Mouse (Mus musculus): ENCODE data around the gene Wipf3.

The Wipf3 gene

GRCm38 (mm10) chr6:54537053-54537452 lies 107.7 kb downstream of the Wipf3 start:
- DNase-seq: no peak

- DNase-seq: no peak
Measured at GRCm38 (mm10) chr6:54538773-54539173, 109.4 kb downstream of the Wipf3 start.

GRCm38 (mm10) chr6:54539396-54539795 lies 110.0 kb downstream of the Wipf3 start:
- DNase-seq: no peak

GRCm38 (mm10) chr6:54540252-54540887 lies 111.0 kb downstream of the Wipf3 start:
- no peak for DNase-seq

DNA sequence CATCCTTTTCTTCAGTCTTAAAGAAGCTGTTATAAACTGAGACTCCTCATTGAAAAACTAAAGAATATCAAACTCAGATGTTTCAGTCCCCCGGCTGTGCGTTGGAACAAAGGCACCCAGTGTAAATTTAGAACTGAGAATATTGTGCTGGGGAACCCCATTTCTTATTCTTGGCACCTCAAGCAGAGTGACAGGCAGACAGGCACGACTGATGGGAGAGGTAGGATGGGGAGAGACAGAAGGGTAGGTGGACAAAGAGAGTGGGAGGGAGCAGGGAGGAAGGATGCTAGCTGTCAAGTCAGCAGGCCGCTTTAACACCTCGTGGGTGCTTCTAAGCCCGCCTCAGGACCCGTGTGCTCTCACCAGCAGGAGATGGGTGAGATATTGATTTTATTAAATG lies 113.4 kb downstream of the Wipf3 start:
- DNase-seq: no peak

- DNase-seq: no peak
Measured at GRCm38 (mm10) chr6:54543646-54544045, 114.2 kb downstream of the Wipf3 start.

GRCm38 (mm10) chr6:54548314-54549019 lies 119.1 kb downstream of the Wipf3 start:
- peak; percentile 66 for DNase-seq

DNA sequence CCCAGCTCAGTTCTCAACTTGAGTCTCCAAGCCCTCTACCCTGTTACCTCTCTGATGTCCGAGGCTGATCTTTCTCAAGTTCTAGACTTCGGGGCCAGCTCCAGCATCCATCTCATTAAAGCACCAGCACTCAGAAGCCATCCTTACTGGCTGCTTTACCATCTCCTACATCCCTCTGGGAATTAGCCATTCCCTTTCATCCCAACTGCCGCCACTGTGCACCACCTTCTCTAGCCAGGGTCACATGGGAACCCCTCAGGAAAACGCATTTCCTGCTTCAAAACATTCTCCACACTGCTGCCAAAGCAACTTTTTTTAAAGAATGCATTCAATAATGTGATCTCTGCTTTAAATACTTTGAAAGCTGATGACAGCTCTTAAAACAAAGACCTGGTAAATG lies 119.9 kb downstream of the Wipf3 start:
- no peak for DNase-seq

GRCm38 (mm10) chr6:54550801-54551323 lies 121.5 kb downstream of the Wipf3 start:
- DNase-seq: no peak

DNA sequence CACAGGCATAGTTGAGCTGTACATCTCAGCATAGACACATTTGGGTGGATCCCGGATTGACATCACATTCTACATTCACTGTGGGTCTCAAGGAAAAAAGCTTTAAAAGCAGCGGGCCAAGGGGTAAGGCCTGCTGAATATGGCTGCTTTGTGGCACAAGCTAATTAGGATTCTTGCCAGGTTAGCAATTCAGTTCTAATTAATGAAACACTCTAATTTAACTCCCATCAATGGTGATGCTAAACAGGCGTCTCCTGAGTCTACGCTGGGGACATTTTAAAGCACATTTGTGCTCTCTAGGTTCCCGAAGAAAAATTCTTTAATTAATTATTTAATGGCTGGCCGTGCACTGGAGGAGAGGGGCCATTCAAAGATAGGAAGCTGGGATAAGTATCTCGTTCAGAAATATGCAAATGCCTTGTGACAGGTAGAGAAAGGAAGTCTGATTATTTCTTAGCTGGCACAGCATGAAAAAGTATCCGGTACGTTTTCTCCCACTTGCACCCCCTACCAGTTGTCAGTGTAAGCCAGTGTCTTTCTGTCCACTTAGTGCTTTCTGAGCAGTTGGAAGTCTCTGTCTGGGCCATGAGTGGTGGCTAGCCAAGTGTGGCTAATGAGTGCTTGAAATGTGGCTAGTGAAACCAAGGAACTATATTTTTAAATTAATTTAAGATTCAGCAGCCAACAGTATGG lies 123.5 kb downstream of the Wipf3 start:
- no peak for DNase-seq
